Mouse (Mus musculus) thymus, adult 18-20 months (tissue): Measurements from ENCODE around the gene Art3.

Experiments used
- DNase-seq, 2 experiments: peaks; one replicate each; pipeline ENCODE4 v3.0.0; 2022; ENCODE audit warnings: mixed read lengths in 2 of 2

The Art3 gene

GRCm38 (mm10) chr5:92382349-92382679 is 50.7 kb downstream of the Art3 start:
- no peak for DNase-seq

GRCm38 (mm10) chr5:92383747-92384146 is 52.1 kb downstream of the Art3 start:
- no peak for DNase-seq

- no peak for DNase-seq
These were observed 53.2 kb downstream of the Art3 start for GRCm38 (mm10) chr5:92384855-92385254.

- DNase-seq, result no peak
These were observed 54.5 kb downstream of the Art3 start for GRCm38 (mm10) chr5:92386102-92386501.

GRCm38 (mm10) chr5:92386643-92387042 is 55.0 kb downstream of the Art3 start:
- no peak for DNase-seq

GRCm38 (mm10) chr5:92387433-92387832 is 55.8 kb downstream of the Art3 start:
- no peak for DNase-seq

- no peak for DNase-seq
These were observed 58.4 kb downstream of the Art3 start for GRCm38 (mm10) chr5:92389977-92390376.

- DNase-seq, result no peak
These were observed 59.0 kb downstream of the Art3 start for GRCm38 (mm10) chr5:92390615-92391014.

GRCm38 (mm10) chr5:92392542-92392941 is 60.9 kb downstream of the Art3 start:
- DNase-seq, result no peak

GRCm38 (mm10) chr5:92393863-92394262 is 62.2 kb downstream of the Art3 start:
- no peak for DNase-seq

- DNase-seq, result no peak
These were observed 64.1 kb downstream of the Art3 start for GRCm38 (mm10) chr5:92395764-92396163.

GRCm38 (mm10) chr5:92396476-92396875 is 64.8 kb downstream of the Art3 start:
- DNase-seq, result no peak

- peak; percentile 30 to 33 for DNase-seq
These were observed 66.5 kb downstream of the Art3 start for GRCm38 (mm10) chr5:92398153-92398552.

GRCm38 (mm10) chr5:92402816-92403215 is 71.2 kb downstream of the Art3 start:
- DNase-seq, result no peak

- DNase-seq, result no peak
These were observed 72.2 kb downstream of the Art3 start for GRCm38 (mm10) chr5:92403562-92404399.

- no peak for DNase-seq
These were observed 72.7 kb downstream of the Art3 start for GRCm38 (mm10) chr5:92404400-92404678.

- DNase-seq, result no peak
These were observed 77.9 kb downstream of the Art3 start for GRCm38 (mm10) chr5:92409361-92410155.

GRCm38 (mm10) chr5:92410486-92410885 is 78.9 kb downstream of the Art3 start:
- DNase-seq, result no peak

- DNase-seq, result no peak
These were observed 80.0 kb downstream of the Art3 start for GRCm38 (mm10) chr5:92411461-92412140.

- DNase-seq, result no peak
These were observed 81.8 kb downstream of the Art3 start for GRCm38 (mm10) chr5:92413271-92413981.

GRCm38 (mm10) chr5:92413982-92414375 is 82.4 kb downstream of the Art3 start:
- no peak for DNase-seq

GRCm38 (mm10) chr5:92424126-92424525 is 92.5 kb downstream of the Art3 start:
- no peak for DNase-seq

GRCm38 (mm10) chr5:92430723-92431122 is 99.1 kb downstream of the Art3 start:
- no peak for DNase-seq
